Mouse (Mus musculus): Measurements from ENCODE around the gene Ptprk.

DNA sequence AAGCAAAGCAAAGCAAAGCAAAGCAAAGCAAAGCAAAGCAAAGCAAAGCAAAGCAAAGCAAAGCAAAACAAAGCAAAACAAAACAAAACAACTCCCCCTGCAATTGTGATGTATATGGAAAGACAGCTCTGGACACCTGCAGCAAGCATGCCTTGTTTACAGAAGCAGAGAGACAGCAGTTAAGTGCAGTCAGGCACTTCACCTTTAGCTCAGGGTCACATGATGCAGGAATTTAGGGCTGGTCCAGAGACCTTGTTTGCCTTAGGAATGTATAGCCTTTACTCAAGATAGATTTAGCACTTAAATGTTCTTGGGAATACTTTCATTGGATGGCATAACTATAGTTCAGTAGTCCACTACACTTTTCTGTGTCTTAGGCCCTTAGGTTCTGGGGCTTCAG, 561.5 kb downstream of the Ptprk start:
- TF ChIP-seq CTCF (IDR thresholded peaks at IDR 0.05), result no peak
- TF ChIP-seq EP300 (IDR thresholded peaks at IDR 0.05), result no peak

Measured in lung, postnatal 0 days (tissue).